Mouse (Mus musculus) myocyte (in vitro differentiated cells): Measurements from ENCODE around the gene Atf6. TPM values are rescaled to one million over a fixed set of nuclear protein-coding genes. Genes with fewer than 3 reads are reported as not detected.

ENCODE experiments used
- H3K27me3 ChIP-seq: one replicate; pipeline ENCODE4 v1.6.1; 2011; ENCODE audit not compliant: control insufficient read depth, insufficient read depth, insufficient read length
- H3K36me3 ChIP-seq: one replicate; pipeline ENCODE4 v1.6.1; 2011; ENCODE audit not compliant: control insufficient read depth, insufficient read depth
- H3K4me2 ChIP-seq: one replicate; pipeline ENCODE4 v1.6.1; 2011; ENCODE audit warnings: low read depth, control low read depth
- H3K4me3 ChIP-seq: one replicate; pipeline ENCODE4 v1.5.1; 2011; ENCODE audit warnings: mild to moderate bottlenecking, control low read depth, moderate library complexity
- H3K79me2 ChIP-seq: one replicate; pipeline ENCODE4 v1.6.1; 2011; ENCODE audit not compliant: control insufficient read depth, insufficient read depth
- H3ac ChIP-seq: one replicate; pipeline ENCODE4 v1.6.1; 2011; ENCODE audit not compliant: control insufficient read depth, insufficient read length
- CEBPB ChIP-seq: IDR thresholded peaks from 2 replicates; pipeline ENCODE4 v1.6.1; 2011; ENCODE audit warnings: mild to moderate bottlenecking, moderate library complexity; ENCODE audit not compliant: poor library complexity, insufficient read depth, severe bottlenecking
- E2F4 ChIP-seq: IDR thresholded peaks from one replicate; pipeline ENCODE4 v1.6.1; 2011; ENCODE audit warnings: mild to moderate bottlenecking, control low read depth, moderate library complexity; ENCODE audit not compliant: insufficient read depth
- MAX ChIP-seq: IDR thresholded peaks from one replicate; pipeline ENCODE4 v1.6.1; 2011; ENCODE audit warnings: low read depth, mild to moderate bottlenecking, control low read depth
- MYOD1 ChIP-seq, 3 experiments: IDR thresholded peaks; one replicate each; pipeline ENCODE4 v1.6.1; 2011; ENCODE audit warnings: control low read depth in 2 of 3, low read depth in 2 of 3, mild to moderate bottlenecking in 2 of 3, moderate library complexity in 1 of 3; ENCODE audit not compliant: insufficient read length in 2 of 3, control insufficient read depth in 1 of 3
- MYOG ChIP-seq, 3 experiments: IDR thresholded peaks; one replicate each; pipeline ENCODE4 v1.6.1; 2011; ENCODE audit warnings: control low read depth in 2 of 3, low read depth in 2 of 3, mild to moderate bottlenecking in 2 of 3; ENCODE audit not compliant: insufficient read length in 2 of 3, control insufficient read depth in 1 of 3, insufficient read depth in 1 of 3
- POLR2A ChIP-seq: IDR thresholded peaks from one replicate; pipeline ENCODE4 v1.6.1; 2011; ENCODE audit warnings: low read depth, mild to moderate bottlenecking, control low read depth, moderate library complexity; ENCODE audit not compliant: insufficient read length
- POLR2AphosphoS2 ChIP-seq: IDR thresholded peaks from one replicate; pipeline ENCODE4 v1.6.1; 2011; ENCODE audit warnings: low read depth, control low read depth; ENCODE audit not compliant: insufficient read length
- REST ChIP-seq: IDR thresholded peaks from one replicate; pipeline ENCODE4 v1.6.1; 2011; ENCODE audit warnings: mild to moderate bottlenecking, control low read depth, moderate library complexity; ENCODE audit not compliant: insufficient read depth, insufficient read length
- SRF ChIP-seq: IDR thresholded peaks from one replicate; pipeline ENCODE4 v1.6.1; 2011; ENCODE audit warnings: low read depth; ENCODE audit not compliant: control insufficient read depth, insufficient read length
- TCF12 ChIP-seq: IDR thresholded peaks from one replicate; pipeline ENCODE4 v1.6.1; 2011; ENCODE audit warnings: mild to moderate bottlenecking, control low read depth; ENCODE audit not compliant: poor library complexity, insufficient read depth, severe bottlenecking
- TCF3 ChIP-seq: IDR thresholded peaks from one replicate; pipeline ENCODE4 v1.6.1; 2011; ENCODE audit warnings: low read depth, control low read depth; ENCODE audit not compliant: insufficient read length
- USF1 ChIP-seq: IDR thresholded peaks from one replicate; pipeline ENCODE4 v1.6.1; 2011; ENCODE audit warnings: low read depth, mild to moderate bottlenecking, control low read depth, moderate library complexity
- polyA plus RNA-seq: library from polyadenylated mRNA; unstranded; fragments of >200 nt; fragmentation: generic; extraction: Trizol; gene quantifications from one replicate; pipeline ENCODE4 v1.2.1, GENCODE M21; 2012; ENCODE audit warnings: missing spikeins

Gene Atf6
- polyA plus RNA-seq, 1 experiment, result 40.2 TPM

DNA sequence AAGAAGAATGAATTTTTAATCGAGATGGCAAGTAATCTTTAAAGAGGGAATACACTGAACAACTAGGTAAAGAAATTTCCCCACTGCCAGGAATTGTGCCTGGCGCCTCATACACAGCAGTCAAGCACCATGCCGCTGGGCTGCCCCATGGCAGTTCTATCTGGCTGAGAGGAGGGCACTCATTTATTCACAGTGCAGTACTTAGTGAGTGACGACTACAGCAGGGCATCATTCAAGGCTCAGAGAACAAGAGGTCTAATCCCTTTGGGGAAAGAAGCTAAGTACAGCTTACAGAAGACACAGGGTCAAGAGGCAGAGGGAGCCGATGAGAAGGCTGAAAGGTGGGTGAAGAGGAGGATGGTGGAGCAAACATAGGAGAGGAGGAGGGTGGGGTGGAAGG, 54.7 kb downstream of the Atf6 start:
- Histone ChIP-seq H3K79me2 (no peaks in the 10 kb centered on the region), H3K27me3 (no peaks in the 10 kb centered on the region), H3ac (no peak overlapping the region), H3K4me2 (no peak overlapping the region), H3K36me3 (peaks cover 42% of the 10 kb centered on the region), H3K4me3 (no peak overlapping the region)
- TF ChIP-seq E2F4 (no peak), MYOG (IDR thresholded peaks at IDR 0.05; ENCODE audit: control insufficient read depth in 1 of 3, insufficient read depth in 1 of 3, insufficient read length in 2 of 3, low read depth in 2 of 3) (no peak), POLR2A (no peak), TCF12 (no peak), REST (no peak), POLR2AphosphoS2 (no peak), USF1 (no peak), MYOD1 (IDR thresholded peaks at IDR 0.05; ENCODE audit: control insufficient read depth in 1 of 3, insufficient read length in 2 of 3, low read depth in 2 of 3) (no peak), MAX (no peak), TCF3 (no peak), CEBPB (no peak), SRF (no peak)

- Histone ChIP-seq H3ac (no peak overlapping the region), H3K27me3 (no peaks in the 10 kb centered on the region), H3K4me2 (no peak overlapping the region), H3K79me2 (no peaks in the 10 kb centered on the region), H3K36me3 (peaks cover 36% of the 10 kb centered on the region), H3K4me3 (no peak overlapping the region)
- TF ChIP-seq MAX, result no peak
- TF ChIP-seq CEBPB, result no peak
- TF ChIP-seq REST, result no peak
- TF ChIP-seq MYOG (IDR thresholded peaks at IDR 0.05; ENCODE audit: control insufficient read depth in 1 of 3, insufficient read depth in 1 of 3, insufficient read length in 2 of 3, low read depth in 2 of 3), result no peak
Measured at GRCm38 (mm10) chr1:170807600-170808270, 59.8 kb downstream of the Atf6 start.

- TF ChIP-seq REST (no peak), E2F4 (no peak), MYOD1 (IDR thresholded peaks at IDR 0.05; ENCODE audit: control insufficient read depth in 1 of 3, insufficient read length in 2 of 3, low read depth in 2 of 3) (no peak), SRF (no peak), MYOG (IDR thresholded peaks at IDR 0.05; ENCODE audit: control insufficient read depth in 1 of 3, insufficient read depth in 1 of 3, insufficient read length in 2 of 3, low read depth in 2 of 3) (no peak), CEBPB (no peak), TCF12 (no peak), POLR2A (no peak), POLR2AphosphoS2 (no peak), USF1 (no peak), MAX (no peak), TCF3 (no peak)
- no peak overlapping the region for H3ac ChIP-seq
- peaks cover 38% of the 10 kb centered on the region for H3K36me3 ChIP-seq
- H3K4me2 ChIP-seq, result no peak overlapping the region
- H3K79me2 ChIP-seq, result no peaks in the 10 kb centered on the region
- H3K27me3 ChIP-seq, result no peaks in the 10 kb centered on the region
- H3K4me3 ChIP-seq, result no peak overlapping the region
Measured at GRCm38 (mm10) chr1:170804721-170805120, 62.9 kb downstream of the Atf6 start.

- no peak overlapping the region for H3K4me2 ChIP-seq
- no peaks in the 10 kb centered on the region for H3K79me2 ChIP-seq
- no peak for TF ChIP-seq MAX
- peaks cover 28% of the 10 kb centered on the region for H3K36me3 ChIP-seq
- no peaks in the 10 kb centered on the region for H3K27me3 ChIP-seq
- no peak overlapping the region for H3K4me3 ChIP-seq
- no peak overlapping the region for H3ac ChIP-seq
Measured at GRCm38 (mm10) chr1:170802669-170803068, 64.9 kb downstream of the Atf6 start.

DNA sequence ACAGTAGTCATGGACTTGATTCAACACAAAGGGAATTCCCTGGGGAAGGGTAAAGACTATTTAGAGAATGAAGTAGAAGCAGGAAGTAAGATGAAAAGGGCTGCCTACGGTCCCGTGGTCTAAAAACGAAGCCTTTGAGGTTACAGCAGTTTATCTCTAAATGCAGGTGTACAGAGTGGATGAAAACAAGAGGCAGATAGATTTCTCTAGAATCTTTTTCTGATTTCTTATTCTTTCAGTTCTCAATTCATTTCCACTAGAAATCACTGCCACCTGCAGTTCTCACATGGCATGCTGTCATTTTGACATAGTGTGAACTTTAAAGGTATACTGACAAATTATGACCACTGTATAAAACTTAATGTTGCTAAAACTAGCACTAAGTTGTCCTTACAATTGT, 66.9 kb downstream of the Atf6 start:
- H3K79me2 ChIP-seq, result no peaks in the 10 kb centered on the region
- H3ac ChIP-seq, result no peak overlapping the region
- H3K36me3 ChIP-seq, result peaks cover 28% of the 10 kb centered on the region
- TF ChIP-seq MAX (no peak), USF1 (no peak), MYOG (IDR thresholded peaks at IDR 0.05; ENCODE audit: control insufficient read depth in 1 of 3, insufficient read depth in 1 of 3, insufficient read length in 2 of 3, low read depth in 2 of 3) (no peak), E2F4 (no peak), SRF (no peak), TCF3 (no peak), POLR2AphosphoS2 (no peak), REST (no peak), CEBPB (no peak), MYOD1 (IDR thresholded peaks at IDR 0.05; ENCODE audit: control insufficient read depth in 1 of 3, insufficient read length in 2 of 3, low read depth in 2 of 3) (no peak), POLR2A (no peak)
- no peaks in the 10 kb centered on the region for H3K27me3 ChIP-seq
- H3K4me3 ChIP-seq, result no peak overlapping the region
- no peak overlapping the region for H3K4me2 ChIP-seq
